Mouse (Mus musculus) kidney, adult 8-10 months (tissue): ENCODE data around the gene Btbd11.
A peak's percentile ranks its signal among the peaks of the same experiment; 100 is the strongest.

Source experiments
- DNase-seq, 2 experiments: peaks; one replicate each; pipeline ENCODE4 v3.0.0; 2022

Btbd11 gene

DNA sequence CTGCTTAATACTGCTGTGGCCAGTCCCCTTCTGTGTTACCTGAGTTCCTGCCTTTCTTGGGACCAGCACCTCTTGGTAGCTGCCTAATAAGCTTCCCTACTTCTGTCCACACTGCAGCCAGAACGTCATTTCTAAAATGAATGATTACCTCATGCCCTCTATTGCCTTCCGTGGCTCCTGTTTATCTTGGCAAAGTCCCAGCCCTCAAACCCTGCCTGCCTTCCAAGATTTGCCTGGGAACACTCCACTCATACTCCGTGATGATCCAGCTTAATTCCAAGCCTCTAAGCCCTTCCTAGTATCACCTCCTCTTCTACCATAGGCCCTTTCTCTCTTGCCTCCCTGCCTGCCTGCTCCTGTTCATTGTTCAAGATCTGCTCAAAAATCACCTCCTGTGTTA is 94.5 kb downstream of the Btbd11 start:
- peak; percentile 29 to 40 for DNase-seq

DNA sequence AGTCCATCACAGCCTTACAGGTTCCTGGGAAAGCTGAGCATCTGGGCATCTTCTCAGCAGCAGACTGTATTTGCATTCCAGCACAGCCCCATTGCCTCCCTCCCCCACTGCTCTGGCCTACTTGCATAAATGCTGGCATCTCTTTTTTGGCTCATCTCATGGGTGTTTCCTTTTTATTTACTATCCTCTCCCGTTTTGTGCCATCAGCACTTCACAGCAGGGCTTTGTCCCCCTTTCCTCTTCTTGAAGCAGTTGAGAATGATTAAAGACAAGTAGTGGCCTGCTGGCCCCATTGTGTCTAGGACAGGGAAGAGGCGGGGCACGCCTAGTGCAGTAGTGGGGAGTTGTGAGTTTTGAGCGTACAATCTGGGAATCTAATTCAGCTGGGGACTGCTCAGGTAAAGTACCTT is 95.5 kb downstream of the Btbd11 start:
- DNase-seq, result no peak

DNA sequence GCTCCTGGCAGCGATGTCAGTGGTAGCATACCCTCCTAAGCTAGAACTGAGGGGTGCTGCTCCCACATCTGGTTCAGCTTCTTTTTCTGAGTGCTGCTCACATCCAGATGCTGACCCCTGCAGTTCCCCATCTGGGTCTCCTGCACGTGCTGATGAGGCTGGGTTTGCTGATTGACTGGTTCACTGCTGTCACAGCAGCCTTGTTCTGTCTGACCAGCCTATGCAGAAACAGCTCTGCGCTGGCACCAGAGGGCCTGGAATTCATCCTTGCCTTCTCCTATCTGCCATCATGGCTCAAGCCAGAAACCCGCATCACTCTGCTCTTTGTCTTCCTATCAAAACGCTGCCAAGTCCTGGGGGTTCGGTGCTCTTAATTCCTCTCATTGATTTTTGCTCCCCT is 95.9 kb downstream of the Btbd11 start:
- DNase-seq, result no peak

GRCm38 (mm10) chr10:85486456-85486855 is 99.8 kb downstream of the Btbd11 start:
- no peak for DNase-seq

GRCm38 (mm10) chr10:85492583-85492982 is 106.0 kb downstream of the Btbd11 start:
- DNase-seq, result no peak

- DNase-seq, result no peak
These were observed 109.7 kb downstream of the Btbd11 start for GRCm38 (mm10) chr10:85496358-85496757.

DNA sequence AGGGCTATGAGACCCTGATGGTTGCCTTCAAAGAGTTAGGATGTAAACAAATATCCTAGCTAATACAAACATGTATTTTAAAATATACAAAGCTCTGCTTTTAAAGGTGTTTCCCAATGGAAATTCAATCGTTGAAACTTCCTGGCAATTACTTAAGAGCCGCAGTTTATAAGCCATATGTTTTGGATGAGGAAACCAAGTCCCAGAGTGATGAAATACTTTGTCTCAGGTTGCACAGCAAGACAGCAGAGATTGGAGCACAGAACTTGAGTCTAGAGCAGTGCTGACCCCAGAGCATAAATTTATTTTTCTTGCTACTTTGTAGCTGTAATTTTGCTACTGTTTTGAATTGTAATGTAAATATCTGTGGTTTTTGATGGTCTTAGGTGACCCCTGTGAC is 110.4 kb downstream of the Btbd11 start:
- no peak for DNase-seq

DNA sequence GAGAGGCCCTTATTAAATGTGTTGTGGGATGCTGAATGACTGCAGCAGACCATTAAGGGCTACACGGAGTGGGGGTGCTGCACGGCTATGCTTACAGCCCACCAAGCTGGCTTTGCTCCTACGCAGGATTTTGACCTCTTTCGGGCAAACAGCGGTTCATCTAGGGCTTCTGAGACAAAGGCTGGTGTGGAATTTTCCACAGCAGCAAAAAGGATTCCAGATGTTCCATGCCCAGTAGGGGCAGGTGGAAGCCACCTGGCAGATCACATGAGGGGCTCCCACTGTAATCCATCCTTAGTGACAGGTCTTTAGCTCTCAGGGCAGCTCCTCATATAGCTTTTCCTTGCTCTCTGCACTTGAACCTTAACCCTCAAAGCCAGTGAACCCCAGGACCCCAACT is 111.3 kb downstream of the Btbd11 start:
- DNase-seq, result no peak

DNA sequence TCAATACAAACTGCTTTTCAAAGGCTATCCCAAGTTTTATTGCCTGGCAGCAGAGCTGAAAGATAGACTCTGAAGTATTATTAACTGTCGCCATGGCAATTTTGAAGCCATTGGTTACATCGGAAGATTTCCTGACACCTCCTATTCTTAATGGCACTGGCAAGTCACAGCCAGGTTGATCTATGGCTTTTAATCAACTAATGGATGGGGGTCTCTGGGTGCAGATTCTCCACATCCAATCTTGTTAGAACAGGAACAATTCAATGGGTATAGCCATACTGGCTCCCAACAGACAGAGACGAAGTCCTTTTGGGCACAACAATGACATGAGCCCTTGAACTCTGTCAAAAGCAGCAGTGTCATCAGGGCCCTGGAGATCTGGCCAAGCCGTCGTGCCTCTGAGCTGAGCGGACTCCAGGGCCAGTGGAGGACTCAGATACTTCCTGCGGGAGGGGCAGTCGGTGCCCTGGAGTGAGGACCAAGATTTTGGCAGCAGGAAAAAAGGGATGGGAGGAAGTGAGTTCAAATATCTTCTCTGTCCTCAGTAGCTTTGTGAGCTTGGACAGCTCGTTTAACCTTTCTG is 114.0 kb downstream of the Btbd11 start:
- DNase-seq, result no peak

GRCm38 (mm10) chr10:85501966-85502566 is 115.5 kb downstream of the Btbd11 start:
- DNase-seq, result no peak

DNA sequence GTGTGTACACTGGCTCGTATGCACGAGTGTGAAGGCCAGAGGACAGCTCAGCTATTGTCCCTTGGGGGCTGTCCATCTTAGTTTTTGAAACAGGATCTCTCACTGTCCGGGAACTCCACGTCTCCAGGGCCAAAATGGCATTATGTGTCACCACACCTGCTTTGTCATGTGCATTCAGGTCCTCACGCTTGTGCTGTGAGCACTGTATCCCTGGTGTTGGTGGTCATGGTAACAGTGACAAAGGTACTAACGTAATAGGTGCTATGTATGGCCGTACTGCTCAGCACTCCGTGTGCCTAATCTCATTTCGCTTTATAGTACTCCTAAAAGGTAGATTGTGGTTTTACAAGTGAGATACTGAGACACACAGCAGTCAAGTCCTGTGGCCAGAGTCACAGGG is 116.0 kb downstream of the Btbd11 start:
- no peak for DNase-seq

GRCm38 (mm10) chr10:85503453-85503852 is 116.8 kb downstream of the Btbd11 start:
- DNase-seq, result no peak

- no peak for DNase-seq
These were observed 120.8 kb downstream of the Btbd11 start for GRCm38 (mm10) chr10:85507270-85508050.

- DNase-seq, result no peak
These were observed 121.7 kb downstream of the Btbd11 start for GRCm38 (mm10) chr10:85508193-85508794.

- DNase-seq, result no peak
These were observed 122.4 kb downstream of the Btbd11 start for GRCm38 (mm10) chr10:85509000-85509399.

- DNase-seq, result no peak
These were observed 123.7 kb downstream of the Btbd11 start for GRCm38 (mm10) chr10:85510329-85510728.

DNA sequence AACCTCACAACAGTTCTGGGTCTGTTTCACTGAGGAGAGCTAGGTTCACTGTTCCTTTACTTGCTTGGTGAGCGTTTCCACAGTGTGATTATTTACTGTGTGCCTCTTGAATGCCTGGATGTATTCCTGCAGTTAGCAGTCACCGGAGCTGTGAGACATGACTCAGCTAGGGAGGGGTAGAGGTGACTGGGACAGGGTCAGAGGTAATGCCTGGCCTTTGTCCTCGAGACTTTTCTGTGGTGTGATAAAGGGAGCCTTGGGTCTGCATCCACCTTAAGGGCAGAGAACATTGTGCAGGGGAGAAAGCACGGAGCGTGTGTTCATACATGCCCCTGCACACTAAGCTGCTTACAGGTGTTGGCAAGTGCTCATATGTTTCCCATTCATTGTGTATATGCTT is 126.2 kb downstream of the Btbd11 start:
- DNase-seq, result no peak

DNA sequence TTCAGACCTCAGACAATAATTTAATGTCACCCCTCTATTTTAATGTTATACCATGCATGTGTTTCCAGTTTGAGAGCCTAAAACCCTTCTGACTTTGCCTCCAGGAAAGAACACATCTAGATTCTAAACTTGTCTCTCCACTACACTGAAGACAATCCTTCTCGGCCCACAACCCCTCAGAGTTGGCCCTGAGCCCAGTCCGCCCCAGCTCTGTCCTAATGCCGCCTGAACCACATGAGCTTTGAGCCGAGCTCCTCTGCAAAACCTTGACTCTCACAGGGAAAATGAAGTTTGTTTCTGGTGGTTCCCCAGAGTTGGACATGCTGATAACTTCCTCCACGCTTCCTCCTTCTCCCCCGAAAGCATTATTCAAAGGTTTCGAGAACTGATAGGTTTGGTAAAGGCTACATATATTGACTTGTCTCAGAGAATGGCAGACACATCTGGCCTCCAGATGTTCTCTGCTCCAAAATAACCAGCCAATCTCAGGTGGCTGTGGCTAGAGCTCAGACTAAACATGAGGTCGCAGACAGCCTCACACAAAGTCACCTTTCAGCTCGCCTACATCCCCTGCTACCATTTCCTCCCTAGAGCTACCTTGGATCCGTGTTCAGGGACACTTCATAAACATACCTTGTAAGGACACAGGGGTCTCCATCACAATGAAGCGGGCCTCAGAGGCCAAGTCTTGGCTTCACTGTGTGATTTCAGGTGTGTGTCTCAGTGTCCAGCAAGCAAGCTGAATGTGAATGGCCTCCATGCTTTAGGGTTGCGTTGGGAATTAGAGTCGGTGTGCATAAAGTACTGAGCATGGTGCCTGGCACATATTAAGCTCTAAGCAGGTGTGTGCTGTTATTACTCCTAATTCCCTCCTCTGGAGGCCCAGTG is 130.9 kb downstream of the Btbd11 start:
- DNase-seq, result no peak

GRCm38 (mm10) chr10:85518111-85518409 is 131.4 kb downstream of the Btbd11 start:
- DNase-seq, result no peak

DNA sequence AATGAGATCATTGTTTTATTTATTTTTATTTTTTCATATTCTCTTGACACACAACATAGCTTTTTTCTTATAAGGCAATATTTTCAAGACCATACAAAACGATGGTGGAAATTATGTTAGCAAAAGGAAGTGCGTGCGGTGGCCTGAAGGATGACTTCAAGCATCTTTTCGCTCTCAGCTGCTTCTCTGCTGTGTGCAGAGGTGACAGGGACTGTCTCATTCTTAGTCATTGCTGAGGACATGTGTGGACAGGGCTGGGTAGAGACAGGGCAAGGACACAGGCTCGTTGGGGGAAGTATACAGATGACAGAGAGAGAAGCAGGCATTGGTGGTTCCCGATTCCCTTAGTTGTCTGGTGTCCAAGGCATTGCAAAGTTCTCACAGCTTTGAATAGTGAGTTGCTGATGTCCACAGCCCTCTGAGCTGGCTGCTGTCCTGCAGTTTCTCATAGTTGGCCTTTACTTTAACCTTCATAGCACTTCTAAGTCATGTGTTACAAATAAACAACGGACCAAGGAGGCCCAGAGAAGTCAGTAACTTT is 135.7 kb downstream of the Btbd11 start:
- no peak for DNase-seq

DNA sequence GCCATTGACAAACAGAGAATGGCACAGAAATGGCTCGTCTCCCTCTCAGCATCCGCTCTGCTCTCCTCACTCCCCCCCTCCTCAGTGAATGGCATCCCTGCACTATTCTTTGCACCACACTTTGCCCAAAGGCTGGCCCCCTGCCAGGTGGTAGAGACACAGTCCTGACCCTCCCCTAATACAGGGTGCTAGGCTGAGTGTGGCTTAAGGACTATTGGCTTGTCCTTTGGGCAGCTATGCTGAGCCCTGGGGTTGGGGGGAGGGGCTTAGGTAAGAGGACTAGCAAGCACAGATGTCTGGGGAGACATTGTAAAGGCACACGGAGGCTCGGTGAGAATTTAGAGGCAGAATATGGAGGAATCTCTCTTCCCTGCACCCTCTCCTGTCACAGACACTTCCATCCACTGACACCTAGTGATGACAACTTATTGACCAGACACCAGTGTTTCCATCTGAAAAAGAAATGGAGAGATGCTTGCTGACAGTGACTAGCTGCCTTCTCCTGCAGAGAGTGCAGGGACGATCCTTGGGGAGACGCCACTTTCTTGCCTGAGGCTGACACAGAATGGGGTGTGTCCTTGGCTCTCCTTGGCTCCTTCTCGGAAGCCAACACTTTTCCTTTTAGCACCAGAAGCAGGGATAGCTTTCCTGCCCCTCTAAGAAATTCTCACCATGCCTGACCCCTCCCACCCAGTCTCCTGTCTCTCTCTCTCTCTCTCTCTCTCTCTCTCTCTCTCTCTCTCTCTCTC is 138.8 kb downstream of the Btbd11 start:
- no peak for DNase-seq

GRCm38 (mm10) chr10:85526657-85527056 is 140.0 kb downstream of the Btbd11 start:
- no peak for DNase-seq
